Mouse (Mus musculus): ENCODE results near the gene Gm20662. TPM values are rescaled to one million over a fixed set of nuclear protein-coding genes. Genes with fewer than 3 reads are reported as not detected.
A peak's percentile ranks its signal among the peaks of the same experiment; 100 is the strongest.

Gm20662 gene
- polyA plus RNA-seq, 1 experiment from 2014 or later: 0.90 TPM

GRCm38 (mm10) chr9:108052411-108052810, 56.3 kb downstream of the Gm20662 start:
- Histone ChIP-seq H3K36me3 (ENCODE audit: control insufficient read depth, insufficient read depth, low read length) (peaks cover 23% of the 10 kb centered on the region), H3K9me3 (replicated peaks; ENCODE audit: control insufficient read depth, low read length) (no peaks in the 10 kb centered on the region), H3K4me1 (ENCODE audit: control insufficient read depth, insufficient read depth, low read length) (peaks cover 26% of the 10 kb centered on the region), H3K4me3 (ENCODE audit: low read depth, low read length) (no peak overlapping the region), H3K4me2 (no peak overlapping the region), H3K9ac (ENCODE audit: low read depth, low read length) (peak overlapping the region; percentile 40; the same call in 1 of the 2 replicates), H3K27ac (ENCODE audit: low read depth, low read length) (no peak overlapping the region), H3K27me3 (ENCODE audit: control insufficient read depth, insufficient read depth, low read length) (no peaks in the 10 kb centered on the region)
- WGBS (ENCODE audit: insufficient replicate concordance): 69% methylated on average over 7 of the region's 7 CpGs
- no peak for ATAC-seq (replicated peaks; ENCODE audit: insufficient number of reproducible peaks, low FRiP score, low TSS enrichment)

- no peaks in the 10 kb centered on the region for H3K9me3 ChIP-seq (replicated peaks; ENCODE audit: control insufficient read depth, low read length)
- ATAC-seq (replicated peaks; ENCODE audit: insufficient number of reproducible peaks, low FRiP score, low TSS enrichment): no peak
- H3K4me3 ChIP-seq (ENCODE audit: low read depth, low read length): peak within 1 kb of the TSS; percentile 24; the same call in 1 of the 2 replicates
- peak within 1 kb of the TSS; percentile 63 for H3K4me2 ChIP-seq
- peak within 1 kb of the TSS; percentile 40; the same call in 1 of the 2 replicates for H3K9ac ChIP-seq (ENCODE audit: low read depth, low read length)
- peaks cover 23% of the 10 kb centered on the region for H3K36me3 ChIP-seq (ENCODE audit: control insufficient read depth, insufficient read depth, low read length)
- peaks cover 19% of the 10 kb centered on the region for H3K4me1 ChIP-seq (ENCODE audit: control insufficient read depth, insufficient read depth, low read length)
- H3K27me3 ChIP-seq (ENCODE audit: control insufficient read depth, insufficient read depth, low read length): no peaks in the 10 kb centered on the region
- no peak within 1 kb of the TSS for H3K27ac ChIP-seq (ENCODE audit: low read depth, low read length)
- WGBS (ENCODE audit: insufficient replicate concordance): 49% methylated on average over 20 of the region's 20 CpGs
Measured at GRCm38 (mm10) chr9:108052885-108053664, 56.9 kb downstream of the Gm20662 start, which contains the start of gene Amigo3. TSS of gene Amigo3 (plus strand) at chr9:108053159.

GRCm38 (mm10) chr9:108053665-108054225, 57.6 kb downstream of the Gm20662 start:
- no peaks in the 10 kb centered on the region for H3K9me3 ChIP-seq (replicated peaks; ENCODE audit: control insufficient read depth, low read length)
- 91% methylated on average over 15 of the region's 15 CpGs for WGBS (ENCODE audit: insufficient replicate concordance)
- H3K4me2 ChIP-seq: peak overlapping the region; percentile 63; the same call in 1 of the 2 replicates
- peaks cover 25% of the 10 kb centered on the region for H3K36me3 ChIP-seq (ENCODE audit: control insufficient read depth, insufficient read depth, low read length)
- H3K4me3 ChIP-seq (ENCODE audit: low read depth, low read length): no peak overlapping the region
- H3K4me1 ChIP-seq (ENCODE audit: control insufficient read depth, insufficient read depth, low read length): peaks cover 14% of the 10 kb centered on the region
- no peak overlapping the region for H3K9ac ChIP-seq (ENCODE audit: low read depth, low read length)
- no peak overlapping the region for H3K27ac ChIP-seq (ENCODE audit: low read depth, low read length)
- H3K27me3 ChIP-seq (ENCODE audit: control insufficient read depth, insufficient read depth, low read length): no peaks in the 10 kb centered on the region
- no peak for ATAC-seq (replicated peaks; ENCODE audit: insufficient number of reproducible peaks, low FRiP score, low TSS enrichment)

GRCm38 (mm10) chr9:108054331-108055040, 58.3 kb downstream of the Gm20662 start:
- Histone ChIP-seq H3K4me3 (ENCODE audit: low read depth, low read length) (no peak overlapping the region), H3K9me3 (replicated peaks; ENCODE audit: control insufficient read depth, low read length) (no peaks in the 10 kb centered on the region), H3K4me1 (ENCODE audit: control insufficient read depth, insufficient read depth, low read length) (peaks cover 14% of the 10 kb centered on the region), H3K27ac (ENCODE audit: low read depth, low read length) (no peak overlapping the region), H3K27me3 (ENCODE audit: control insufficient read depth, insufficient read depth, low read length) (no peaks in the 10 kb centered on the region), H3K9ac (ENCODE audit: low read depth, low read length) (no peak overlapping the region), H3K4me2 (no peak overlapping the region), H3K36me3 (ENCODE audit: control insufficient read depth, insufficient read depth, low read length) (peaks cover 28% of the 10 kb centered on the region)
- 86% methylated on average over 22 of the region's 22 CpGs for WGBS (ENCODE audit: insufficient replicate concordance)
- no peak for ATAC-seq (replicated peaks; ENCODE audit: insufficient number of reproducible peaks, low FRiP score, low TSS enrichment)

- no peaks in the 10 kb centered on the region for H3K9me3 ChIP-seq (replicated peaks; ENCODE audit: control insufficient read depth, low read length)
- ATAC-seq (replicated peaks; ENCODE audit: insufficient number of reproducible peaks, low FRiP score, low TSS enrichment): no peak
- H3K36me3 ChIP-seq (ENCODE audit: control insufficient read depth, insufficient read depth, low read length): peaks cover 28% of the 10 kb centered on the region
- no peaks in the 10 kb centered on the region for H3K27me3 ChIP-seq (ENCODE audit: control insufficient read depth, insufficient read depth, low read length)
- WGBS (ENCODE audit: insufficient replicate concordance): 67% methylated on average over 1 of the region's 1 CpGs
- peaks cover 12% of the 10 kb centered on the region for H3K4me1 ChIP-seq (ENCODE audit: control insufficient read depth, insufficient read depth, low read length)
- no peak overlapping the region for H3K27ac ChIP-seq (ENCODE audit: low read depth, low read length)
- no peak overlapping the region for H3K4me3 ChIP-seq (ENCODE audit: low read depth, low read length)
- H3K4me2 ChIP-seq: no peak overlapping the region
- H3K9ac ChIP-seq (ENCODE audit: low read depth, low read length): no peak overlapping the region
Measured at GRCm38 (mm10) chr9:108055061-108055460, 58.9 kb downstream of the Gm20662 start.

- no peak overlapping the region for H3K9ac ChIP-seq (ENCODE audit: low read depth, low read length)
- H3K4me3 ChIP-seq (ENCODE audit: low read depth, low read length): no peak overlapping the region
- H3K27ac ChIP-seq (ENCODE audit: low read depth, low read length): no peak overlapping the region
- no peak for ATAC-seq (replicated peaks; ENCODE audit: insufficient number of reproducible peaks, low FRiP score, low TSS enrichment)
- H3K27me3 ChIP-seq (ENCODE audit: control insufficient read depth, insufficient read depth, low read length): no peaks in the 10 kb centered on the region
- peaks cover 25% of the 10 kb centered on the region for H3K36me3 ChIP-seq (ENCODE audit: control insufficient read depth, insufficient read depth, low read length)
- no peak overlapping the region for H3K4me2 ChIP-seq
- no peaks in the 10 kb centered on the region for H3K9me3 ChIP-seq (replicated peaks; ENCODE audit: control insufficient read depth, low read length)
- peaks cover 12% of the 10 kb centered on the region for H3K4me1 ChIP-seq (ENCODE audit: control insufficient read depth, insufficient read depth, low read length)
- WGBS (ENCODE audit: insufficient replicate concordance): 89% methylated on average over 6 of the region's 6 CpGs
Measured at GRCm38 (mm10) chr9:108055661-108056237, 59.6 kb downstream of the Gm20662 start.

GRCm38 (mm10) chr9:108056361-108057261, 60.5 kb downstream of the Gm20662 start:
- Histone ChIP-seq H3K4me2 (no peak overlapping the region), H3K27ac (ENCODE audit: low read depth, low read length) (no peak overlapping the region), H3K4me3 (ENCODE audit: low read depth, low read length) (no peak overlapping the region), H3K27me3 (ENCODE audit: control insufficient read depth, insufficient read depth, low read length) (no peaks in the 10 kb centered on the region), H3K4me1 (ENCODE audit: control insufficient read depth, insufficient read depth, low read length) (peaks cover 12% of the 10 kb centered on the region), H3K9ac (ENCODE audit: low read depth, low read length) (no peak overlapping the region), H3K36me3 (ENCODE audit: control insufficient read depth, insufficient read depth, low read length) (peaks cover 27% of the 10 kb centered on the region), H3K9me3 (replicated peaks; ENCODE audit: control insufficient read depth, low read length) (no peaks in the 10 kb centered on the region)
- ATAC-seq (replicated peaks; ENCODE audit: insufficient number of reproducible peaks, low FRiP score, low TSS enrichment): no peak
- WGBS (ENCODE audit: insufficient replicate concordance): 84% methylated on average over 28 of the region's 28 CpGs

GRCm38 (mm10) chr9:108057262-108057562, 61.1 kb downstream of the Gm20662 start:
- peaks cover 27% of the 10 kb centered on the region for H3K36me3 ChIP-seq (ENCODE audit: control insufficient read depth, insufficient read depth, low read length)
- 91% methylated on average over 5 of the region's 5 CpGs for WGBS (ENCODE audit: insufficient replicate concordance)
- no peaks in the 10 kb centered on the region for H3K27me3 ChIP-seq (ENCODE audit: control insufficient read depth, insufficient read depth, low read length)
- no peak overlapping the region for H3K4me3 ChIP-seq (ENCODE audit: low read depth, low read length)
- no peak for ATAC-seq (replicated peaks; ENCODE audit: insufficient number of reproducible peaks, low FRiP score, low TSS enrichment)
- H3K9ac ChIP-seq (ENCODE audit: low read depth, low read length): no peak overlapping the region
- no peak overlapping the region for H3K27ac ChIP-seq (ENCODE audit: low read depth, low read length)
- H3K9me3 ChIP-seq (replicated peaks; ENCODE audit: control insufficient read depth, low read length): no peaks in the 10 kb centered on the region
- no peak overlapping the region for H3K4me2 ChIP-seq
- peaks cover 12% of the 10 kb centered on the region for H3K4me1 ChIP-seq (ENCODE audit: control insufficient read depth, insufficient read depth, low read length)
